Mouse (Mus musculus) left cerebral cortex, adult 18-20 months (tissue): Measurements from ENCODE around the gene 1700010B08Rik. TPM values are rescaled to one million over a fixed set of nuclear protein-coding genes. Genes with fewer than 3 reads are reported as not detected.

Experiments used
- DNase-seq, 2 experiments: peaks; one replicate each; pipeline ENCODE4 v3.0.0; 2021 to 2022; ENCODE audit warnings: low spot score in 2 of 2, mixed read lengths in 1 of 2
- total RNA-seq, 2 experiments: library from RNA; stranded (reverse); gene quantifications; 2 replicates each; pipeline ENCODE4 v1.2.3; 2021

Gene 1700010B08Rik
- total RNA-seq, 2 experiments from 2014 or later, result not detected

- no peak for DNase-seq
Measured at GRCm38 (mm10) chr2:173716966-173717365, 2.2 kb upstream of the 1700010B08Rik start.

- DNase-seq, result no peak
Measured at GRCm38 (mm10) chr2:173722251-173722857, 3.1 kb downstream of the 1700010B08Rik start.

GRCm38 (mm10) chr2:173724382-173724781 is 5.2 kb downstream of the 1700010B08Rik start:
- DNase-seq, result no peak

- DNase-seq, result no peak
Measured at GRCm38 (mm10) chr2:173724940-173725807, 6.0 kb downstream of the 1700010B08Rik start.

- DNase-seq, result no peak
Measured at GRCm38 (mm10) chr2:173725819-173726218, 6.6 kb downstream of the 1700010B08Rik start.

GRCm38 (mm10) chr2:173730444-173730966 is 11.3 kb downstream of the 1700010B08Rik start:
- DNase-seq, result no peak

- no peak for DNase-seq
Measured at GRCm38 (mm10) chr2:173734426-173734825, 15.2 kb downstream of the 1700010B08Rik start.

- DNase-seq, result peak; percentile 100
Measured at GRCm38 (mm10) chr2:173737222-173737989, 18.2 kb downstream of the 1700010B08Rik start, which contains the start of gene Vapb. TSS of gene Vapb (plus strand) at chr2:173737511.

- no peak for DNase-seq
Measured at GRCm38 (mm10) chr2:173738232-173738631, 19.0 kb downstream of the 1700010B08Rik start.

- no peak for DNase-seq
Measured at GRCm38 (mm10) chr2:173739107-173739506, 19.9 kb downstream of the 1700010B08Rik start.

- DNase-seq, result no peak
Measured at GRCm38 (mm10) chr2:173742090-173742489, 22.9 kb downstream of the 1700010B08Rik start.

- no peak for DNase-seq
Measured at GRCm38 (mm10) chr2:173742744-173743143, 23.5 kb downstream of the 1700010B08Rik start.

GRCm38 (mm10) chr2:173744070-173744815 is 25.0 kb downstream of the 1700010B08Rik start:
- DNase-seq, result no peak

GRCm38 (mm10) chr2:173748961-173749659 is 29.9 kb downstream of the 1700010B08Rik start:
- no peak for DNase-seq

GRCm38 (mm10) chr2:173755433-173756144 is 36.4 kb downstream of the 1700010B08Rik start:
- DNase-seq, result no peak

GRCm38 (mm10) chr2:173757624-173758155 is 38.5 kb downstream of the 1700010B08Rik start:
- DNase-seq, result no peak

- DNase-seq, result no peak
Measured at GRCm38 (mm10) chr2:173760607-173761006, 41.4 kb downstream of the 1700010B08Rik start.

GRCm38 (mm10) chr2:173764629-173765028 is 45.4 kb downstream of the 1700010B08Rik start:
- no peak for DNase-seq
